Mouse (Mus musculus): ENCODE results near the gene Lrrc4.

Lrrc4 gene

DNA sequence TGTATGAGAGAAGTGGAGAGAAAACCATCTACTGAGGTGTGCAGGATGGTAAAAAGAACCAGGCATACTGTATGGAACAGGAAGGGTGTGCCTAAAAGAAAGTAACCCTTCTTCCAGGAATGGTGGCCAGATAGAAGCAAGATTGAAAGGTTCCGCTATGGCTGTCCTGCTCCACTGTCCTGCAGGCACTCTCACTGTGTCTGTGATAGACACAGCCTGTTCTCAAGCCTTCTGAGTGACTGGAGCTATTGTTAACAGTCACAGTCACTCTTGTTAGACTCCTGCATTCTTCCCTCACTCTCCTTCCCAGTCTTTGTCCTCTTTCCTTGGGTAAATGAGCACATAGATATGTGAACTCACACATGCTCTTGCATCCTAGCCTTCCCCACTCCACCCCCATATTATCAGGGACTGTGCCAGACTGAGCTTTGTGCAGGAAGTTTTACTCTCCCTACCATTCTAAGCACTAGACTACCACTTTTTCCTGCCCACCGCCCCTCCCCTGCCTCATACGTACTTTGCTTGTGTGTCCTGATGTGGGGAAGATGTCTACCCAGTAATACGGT is 48.4 kb downstream of the Lrrc4 start:
- in situ Hi-C loops (cut with MboI, MseI) = no loop called here

DNA sequence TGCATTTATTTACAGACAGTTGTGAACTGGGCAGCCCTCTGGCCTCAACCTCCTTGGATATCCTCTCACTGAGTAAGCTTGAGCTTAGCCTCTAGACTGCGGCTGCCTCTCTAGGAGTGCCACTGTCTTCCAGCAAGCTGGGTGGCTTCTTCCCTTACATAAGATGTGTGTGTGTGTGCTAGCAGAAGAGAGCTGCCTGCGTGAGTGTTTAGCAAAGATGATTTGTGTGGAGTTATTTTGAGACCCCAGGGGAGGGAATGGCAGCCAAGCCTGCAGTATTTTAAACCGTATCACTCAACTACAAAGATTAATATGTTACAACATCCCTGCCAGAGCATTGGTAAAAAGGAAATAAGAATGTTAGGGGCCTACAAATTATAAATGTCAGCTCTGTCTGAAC is 49.9 kb downstream of the Lrrc4 start:
- in situ Hi-C loops (cut with MboI, MseI) = no loop called here

DNA sequence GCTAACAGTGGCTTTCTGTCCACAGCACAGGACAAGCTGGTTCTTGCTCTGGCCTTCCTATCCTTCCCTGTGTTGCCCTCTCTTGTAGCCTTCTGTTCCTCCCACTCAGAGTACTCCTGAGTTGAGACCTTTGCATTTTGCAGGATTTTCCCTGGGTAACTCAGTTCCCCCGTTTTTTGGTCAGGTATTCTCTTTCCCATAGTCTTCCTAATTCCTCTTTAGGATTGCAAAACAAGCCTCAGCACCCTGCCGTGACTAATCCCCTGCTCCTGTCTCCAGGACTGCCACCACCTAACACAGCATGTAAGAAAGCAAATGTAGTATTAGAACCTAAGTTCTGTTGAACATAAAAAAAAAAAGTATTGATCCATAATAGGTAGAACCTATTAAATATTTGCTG is 60.2 kb downstream of the Lrrc4 start:
- in situ Hi-C loops (cut with MboI, MseI) = no loop called here

DNA sequence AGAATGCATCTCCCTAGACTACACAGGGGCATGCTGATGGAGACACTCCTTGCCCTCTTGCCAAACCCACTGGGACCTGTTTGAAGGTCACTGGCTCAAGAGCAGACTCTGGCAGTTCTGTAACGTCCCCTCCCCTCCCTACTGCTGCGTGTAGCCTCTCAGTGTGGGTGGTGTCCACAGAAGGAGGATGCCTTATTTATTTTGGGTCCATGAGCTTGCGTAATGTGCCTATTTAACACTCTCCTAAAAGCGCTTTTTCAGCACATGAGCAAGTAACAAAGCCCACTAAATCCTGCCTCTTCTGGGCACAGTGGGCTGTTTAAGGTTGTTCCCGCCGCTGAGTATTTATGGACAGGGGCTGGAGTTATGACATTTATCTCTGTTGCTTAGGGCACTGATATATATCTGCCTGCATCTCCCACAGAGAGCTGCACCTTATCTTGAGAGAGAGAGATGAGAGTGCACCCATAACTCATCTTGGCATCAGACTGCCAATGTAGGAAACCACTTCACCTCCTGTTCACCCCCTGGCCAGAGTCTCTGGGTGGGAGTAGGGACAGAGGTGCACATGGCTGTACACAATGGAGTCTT is 63.6 kb downstream of the Lrrc4 start:
- in situ Hi-C loops (cut with MboI, MseI) = no loop called here

DNA sequence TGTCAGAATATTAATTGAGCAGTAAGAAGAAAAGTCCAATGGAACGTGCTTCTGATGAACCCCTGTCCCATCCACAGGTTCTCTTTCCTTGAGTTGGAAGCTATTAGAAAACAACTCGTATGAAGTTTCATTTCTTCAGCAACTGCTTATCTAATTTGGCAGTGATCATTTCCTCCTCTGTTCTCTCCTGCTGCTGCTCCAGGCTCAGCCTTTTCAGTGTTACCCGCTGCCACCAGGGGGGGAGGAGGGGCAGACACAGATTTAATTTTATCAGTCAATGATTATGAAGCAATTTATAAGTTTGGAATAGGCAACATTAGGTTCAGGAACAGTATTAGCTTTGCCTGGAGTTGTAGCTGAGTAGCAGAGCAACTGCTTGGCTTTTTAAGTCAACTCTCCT is 64.9 kb downstream of the Lrrc4 start:
- in situ Hi-C loops (cut with MboI, MseI) = no loop called here

DNA sequence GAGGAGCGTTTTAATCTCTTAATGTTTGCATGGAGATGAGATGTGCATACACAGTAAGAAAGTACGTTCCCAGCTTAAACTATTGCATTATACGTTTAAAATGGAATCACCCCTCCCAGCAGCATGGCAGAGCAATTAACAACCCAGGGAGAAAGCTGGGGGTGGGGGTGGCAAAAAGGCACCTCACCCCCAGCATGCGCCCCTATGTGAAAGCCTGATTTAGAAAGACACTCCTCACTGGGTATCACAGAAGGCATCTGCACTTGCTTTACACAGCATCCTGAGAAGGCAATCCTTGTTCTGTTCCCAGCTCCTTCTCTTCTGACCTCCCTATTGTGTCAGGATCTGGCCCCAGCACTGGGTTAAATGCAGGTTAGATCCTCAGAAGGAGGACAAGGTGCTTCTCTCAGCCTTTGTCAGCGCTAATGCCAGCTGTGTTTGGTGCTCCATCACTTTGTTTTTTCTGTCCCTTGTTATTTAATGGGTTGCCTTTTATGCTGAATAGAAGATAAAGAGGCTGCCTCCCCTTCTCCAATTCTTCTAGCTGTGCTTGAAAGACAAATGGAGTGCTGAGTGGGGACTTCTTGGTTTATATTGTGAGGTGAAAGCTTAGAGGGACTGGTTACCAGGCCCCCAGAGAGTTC is 69.3 kb downstream of the Lrrc4 start:
- in situ Hi-C loops (cut with MboI, MseI) = loop anchor here in 1 of 2 experiments (5.0 kb wide), 1 partner anchor 40 kb away; no protein-coding TSS in a partner anchor

DNA sequence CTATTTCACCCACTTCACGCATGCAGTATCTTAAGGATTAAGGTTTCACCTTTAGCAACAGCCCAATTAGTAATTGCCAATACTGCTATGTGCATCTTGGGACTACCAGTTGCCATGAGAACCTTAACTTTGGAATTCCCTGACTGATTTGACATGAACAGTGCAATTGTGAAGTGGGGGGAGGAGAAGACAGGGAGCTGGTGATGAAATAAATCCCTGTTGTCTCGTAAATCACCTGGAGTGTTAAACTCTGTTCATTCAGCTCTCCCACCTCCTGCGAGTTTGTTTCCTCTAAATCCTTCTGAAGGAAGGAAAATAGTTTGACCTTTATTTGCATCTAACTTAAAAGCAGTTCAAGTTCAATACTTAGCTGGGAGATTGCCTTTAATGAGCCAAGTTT is 69.8 kb downstream of the Lrrc4 start:
- in situ Hi-C loops (cut with MboI, MseI) = loop anchor here in 1 of 2 experiments (5.0 kb wide), 1 partner anchor 41 kb away; no protein-coding TSS in a partner anchor

DNA sequence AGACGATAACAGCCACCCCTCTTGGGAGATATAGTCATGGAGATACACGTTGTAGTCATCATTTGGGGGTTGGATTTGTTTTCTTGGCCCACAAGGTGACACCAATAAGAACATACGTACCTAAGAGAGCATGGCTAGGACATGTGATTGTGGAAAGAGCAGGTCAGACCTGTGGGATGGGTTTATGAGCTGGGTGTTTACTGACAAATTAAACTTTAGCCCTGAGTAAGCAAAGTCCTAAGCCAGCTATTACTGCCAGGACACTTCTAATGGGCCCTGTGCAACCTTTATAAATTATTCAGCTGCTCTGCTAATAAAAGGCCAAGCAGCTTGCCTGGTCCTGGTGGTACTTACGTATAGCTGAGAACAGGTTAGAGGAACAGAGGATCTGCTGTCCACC is 73.3 kb downstream of the Lrrc4 start:
- in situ Hi-C loops (cut with MboI, MseI) = no loop called here

DNA sequence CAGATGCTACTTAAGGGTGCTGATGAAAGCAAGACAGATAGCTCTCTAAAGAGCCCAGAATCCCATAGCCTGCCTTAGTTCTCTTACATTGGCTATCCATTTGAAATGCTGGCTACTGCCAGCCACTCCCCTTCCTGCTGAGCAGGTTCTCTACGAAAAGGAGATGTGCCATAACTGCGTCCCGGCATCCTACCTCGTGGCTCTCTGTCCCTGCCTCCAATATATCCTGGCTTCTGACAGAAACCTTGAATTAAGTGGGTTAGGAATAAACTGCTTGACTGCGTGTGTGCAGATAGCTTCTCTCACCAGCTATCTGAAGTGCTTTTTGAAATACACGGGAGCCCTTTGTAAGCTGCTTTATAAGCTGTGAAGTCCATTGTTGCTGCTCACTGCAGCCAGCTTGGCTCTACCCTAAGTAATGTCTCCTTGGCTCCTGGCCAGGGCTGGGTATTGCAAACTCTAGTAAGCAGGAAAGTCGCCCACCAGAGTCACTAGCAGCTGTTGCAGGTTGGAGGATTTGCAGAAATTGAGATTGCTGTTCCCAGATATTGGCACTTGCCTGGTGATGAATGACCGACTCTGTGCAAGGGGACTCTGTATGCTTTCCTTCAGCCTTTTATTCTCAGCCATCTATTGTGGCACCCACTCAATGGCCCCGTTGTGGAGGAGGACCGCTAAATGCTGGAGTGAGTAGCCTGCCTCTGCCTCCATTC is 75.1 kb downstream of the Lrrc4 start:
- in situ Hi-C loops (cut with MboI, MseI) = no loop called here

DNA sequence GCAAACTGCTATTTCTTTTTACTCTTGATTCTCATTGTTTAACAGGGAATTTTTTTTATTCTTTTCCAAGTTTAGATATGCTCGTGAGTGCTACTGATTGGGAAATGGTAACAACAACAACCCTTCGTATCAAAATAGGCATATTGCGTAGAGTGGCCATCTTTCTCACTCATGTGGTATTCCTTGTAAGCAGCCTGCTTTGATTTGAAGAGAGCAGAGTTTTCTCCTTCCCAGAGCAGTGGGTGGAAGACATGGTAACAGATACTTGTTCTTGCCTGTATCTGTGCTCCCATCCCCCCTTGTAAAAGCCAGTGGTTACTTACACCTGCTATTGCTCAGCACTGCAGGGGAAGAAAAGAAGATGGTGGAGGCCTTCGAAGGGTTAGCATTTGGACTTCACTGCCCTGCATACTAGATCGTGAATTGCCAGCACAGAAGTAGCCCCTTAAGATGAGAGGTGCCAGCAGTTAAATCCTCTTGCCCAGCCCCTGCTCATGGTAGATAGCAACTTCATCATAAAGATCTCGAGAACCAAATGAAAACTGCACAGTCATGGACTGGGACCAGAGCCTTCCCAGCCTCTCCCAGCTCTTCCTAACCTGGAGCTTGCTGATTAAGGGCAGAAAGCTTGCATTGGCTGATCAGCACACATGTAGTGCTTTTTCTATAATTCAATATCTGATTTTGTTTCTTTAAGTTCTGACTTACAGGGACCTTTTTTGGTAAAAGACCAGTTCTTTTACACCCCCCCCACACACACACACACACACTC is 77.2 kb downstream of the Lrrc4 start:
- in situ Hi-C loops (cut with MboI, MseI) = no loop called here

DNA sequence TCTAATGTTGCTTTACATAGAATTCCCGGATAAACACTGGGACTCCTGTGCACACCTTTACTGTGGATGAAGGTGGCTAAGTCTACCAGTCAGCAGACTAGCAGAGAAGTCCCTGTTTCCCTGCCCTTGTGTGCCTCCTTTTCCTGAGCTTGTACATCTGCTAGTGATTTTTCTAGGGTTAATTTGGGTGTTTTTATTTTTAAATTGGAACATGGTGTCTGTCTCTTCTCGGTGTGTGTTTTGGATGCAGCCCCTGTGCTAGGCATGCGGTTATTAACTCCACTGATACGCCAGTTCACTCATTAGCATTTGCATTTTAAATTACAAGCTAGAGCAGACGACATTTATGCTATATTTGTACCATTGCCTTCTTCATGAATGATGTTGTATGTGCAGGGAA is 77.9 kb downstream of the Lrrc4 start:
- in situ Hi-C loops (cut with MboI, MseI) = no loop called here

DNA sequence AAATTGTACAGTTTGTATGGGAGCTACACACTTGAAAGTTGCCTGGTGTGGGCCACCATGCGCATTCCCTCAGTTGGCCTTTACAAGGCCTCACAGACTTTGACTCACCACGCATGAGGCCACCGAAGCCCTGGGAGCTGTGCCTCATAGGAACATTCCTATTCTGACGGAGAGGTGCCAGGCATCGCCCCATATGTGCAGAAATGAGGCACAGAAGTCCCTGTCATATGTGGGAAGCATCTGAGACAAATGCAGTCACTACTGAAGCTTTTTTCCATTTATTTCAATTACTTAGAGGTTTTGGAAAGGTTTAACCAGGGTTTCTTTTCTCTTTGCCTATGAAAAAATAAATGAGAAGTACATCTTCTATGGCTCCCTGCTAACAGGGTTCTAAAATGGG is 78.3 kb downstream of the Lrrc4 start:
- in situ Hi-C loops (cut with MboI, MseI) = no loop called here

DNA sequence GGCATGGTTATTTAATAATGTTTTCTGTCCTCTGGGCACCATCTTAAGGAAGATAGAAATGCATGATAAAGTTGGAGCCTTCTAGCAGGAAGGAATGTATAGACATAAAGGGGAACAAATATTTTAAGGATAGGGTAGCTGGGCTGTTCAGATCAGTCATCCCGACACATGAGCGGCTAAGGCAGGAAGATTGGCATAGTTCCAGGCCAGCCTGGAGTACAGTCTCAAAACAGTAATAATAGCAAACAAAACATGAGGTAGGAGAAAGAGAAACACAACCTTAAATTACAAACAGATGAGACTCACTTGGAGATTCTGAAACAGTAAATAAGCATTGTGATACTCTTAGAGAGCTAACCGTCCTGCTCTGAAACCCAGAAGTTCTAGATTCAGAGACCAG is 80.4 kb downstream of the Lrrc4 start:
- in situ Hi-C loops (cut with MboI, MseI) = no loop called here

DNA sequence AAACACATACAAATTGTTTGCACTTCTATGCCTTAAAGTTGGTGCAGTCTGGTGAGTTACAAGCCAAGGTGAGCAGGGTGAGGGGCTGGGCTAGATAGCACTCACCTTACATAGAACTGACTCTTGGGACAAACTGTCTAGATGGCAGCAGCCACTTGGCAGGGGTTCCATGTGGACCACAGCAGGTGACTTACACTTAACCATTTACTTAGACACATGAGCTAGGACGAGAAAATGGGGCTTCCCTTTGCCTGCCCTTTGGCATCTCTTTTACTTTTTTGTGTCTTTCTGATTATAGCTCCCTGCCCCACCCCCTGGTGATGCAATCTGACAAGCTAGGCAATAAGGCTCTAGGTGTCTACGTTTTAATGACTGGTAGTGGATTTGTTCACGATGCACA is 82.3 kb downstream of the Lrrc4 start:
- in situ Hi-C loops (cut with MboI, MseI) = no loop called here

DNA sequence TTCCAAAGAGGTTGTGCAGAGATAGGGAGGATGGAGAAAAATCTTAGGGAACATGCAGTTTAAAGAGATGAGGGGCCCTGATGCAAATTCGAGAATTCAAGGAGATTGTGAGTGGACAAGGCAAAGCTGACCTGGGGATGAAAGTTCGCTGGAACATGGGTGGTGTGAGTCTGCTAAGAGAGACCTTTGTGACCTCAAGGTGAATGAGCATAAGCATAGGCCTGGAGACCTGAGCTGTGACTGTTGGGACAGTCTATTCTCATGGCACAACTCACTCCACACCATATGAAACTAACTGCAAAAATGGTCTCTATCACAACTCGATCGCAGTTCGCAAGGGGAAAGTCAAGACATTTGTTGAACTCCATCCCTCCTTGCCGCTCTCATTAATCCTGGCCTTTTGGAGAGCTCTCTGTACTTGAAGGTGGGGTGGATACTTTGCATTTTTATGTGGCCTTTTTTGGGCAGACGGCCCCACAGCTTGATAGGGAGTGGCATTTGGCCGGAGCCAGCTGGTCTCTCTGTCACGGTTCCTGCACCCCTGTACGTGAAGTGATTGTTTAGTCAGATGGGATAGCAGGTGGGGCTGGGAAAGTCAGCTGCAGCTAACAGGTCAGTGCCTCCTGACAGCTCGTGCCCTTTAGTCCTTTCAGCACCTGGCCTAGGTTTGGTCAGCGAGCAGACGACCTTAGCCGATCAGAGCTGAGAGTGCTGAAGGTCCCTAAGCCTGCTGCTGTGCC is 83.4 kb downstream of the Lrrc4 start:
- in situ Hi-C loops (cut with MboI, MseI) = no loop called here

DNA sequence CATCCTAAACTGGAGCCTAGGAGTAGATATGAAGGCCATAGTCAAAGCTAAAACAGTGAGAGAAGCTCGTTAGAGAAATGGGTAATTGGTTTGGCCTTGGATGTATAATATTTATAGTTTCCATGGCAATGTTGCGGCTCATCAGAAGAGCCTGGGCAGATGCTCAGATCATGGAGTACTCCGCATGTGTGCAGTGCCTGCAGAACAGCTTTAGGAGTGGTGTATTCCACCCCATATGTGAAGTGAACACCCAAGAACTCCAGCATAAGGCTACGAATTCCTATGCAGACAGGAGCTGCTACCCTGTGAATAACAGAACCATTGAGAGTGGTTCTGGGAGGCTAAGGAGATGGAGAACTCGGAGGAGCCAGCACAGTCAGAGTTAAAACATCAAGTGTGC is 84.5 kb downstream of the Lrrc4 start:
- in situ Hi-C loops (cut with MboI, MseI) = no loop called here

DNA sequence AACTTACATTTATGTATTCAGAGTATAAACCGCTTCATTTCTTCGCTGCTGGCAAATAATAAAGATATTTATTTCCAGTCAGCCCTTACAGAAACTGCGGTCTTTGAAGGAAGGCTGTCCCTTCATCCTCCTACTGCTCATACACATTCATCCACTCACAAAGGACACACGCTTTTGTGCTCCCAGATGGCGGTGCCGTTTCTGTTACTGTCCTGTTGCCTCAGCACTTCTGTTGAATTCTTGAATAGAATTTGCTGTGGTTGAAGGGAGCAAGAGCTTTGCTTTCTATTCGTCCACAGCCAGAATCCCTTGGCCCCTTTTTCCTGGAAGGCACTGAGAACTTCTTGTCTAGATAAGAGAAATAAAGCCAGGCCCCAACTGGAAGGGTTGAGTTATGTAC is 85.7 kb downstream of the Lrrc4 start:
- in situ Hi-C loops (cut with MboI, MseI) = no loop called here

DNA sequence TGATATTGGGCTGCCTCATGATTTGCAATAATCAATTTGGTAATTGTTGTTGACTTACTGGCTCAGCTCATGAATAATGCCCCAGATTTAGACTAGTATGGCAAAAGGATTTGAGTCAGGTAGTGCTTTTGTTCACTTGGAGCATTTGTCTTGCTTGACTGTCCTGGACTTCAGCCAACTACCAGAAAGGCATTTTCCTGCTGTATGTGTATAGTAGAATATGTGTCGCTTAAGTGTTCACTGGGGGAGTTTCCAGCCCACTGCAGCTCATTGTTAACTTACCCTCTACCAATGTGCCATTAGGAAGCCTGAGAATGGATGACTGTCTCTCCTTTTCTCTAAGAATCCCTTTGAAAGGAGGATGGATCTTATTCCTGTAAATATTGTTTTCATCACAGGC is 88.0 kb downstream of the Lrrc4 start:
- in situ Hi-C loops (cut with MboI, MseI) = no loop called here

DNA sequence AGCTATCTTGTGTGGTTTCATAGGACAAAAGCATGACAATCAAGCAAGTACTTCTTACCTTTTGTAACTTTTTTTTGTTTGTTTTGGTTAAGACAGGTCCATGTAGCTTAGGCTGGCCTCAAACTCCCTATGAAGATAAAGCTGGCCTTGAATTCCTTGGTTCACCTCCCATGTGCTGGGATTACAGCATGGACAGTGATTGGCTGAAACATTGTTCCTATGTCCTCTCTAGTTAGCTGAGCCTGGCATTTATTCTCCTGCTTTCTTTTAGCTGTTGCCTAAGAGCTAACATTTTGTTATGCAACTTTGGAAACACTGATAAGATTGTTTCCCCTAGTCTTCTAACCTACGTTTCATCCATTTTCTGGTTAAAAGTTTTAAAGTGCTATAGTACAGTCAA is 93.9 kb downstream of the Lrrc4 start:
- in situ Hi-C loops (cut with MboI, MseI) = no loop called here

DNA sequence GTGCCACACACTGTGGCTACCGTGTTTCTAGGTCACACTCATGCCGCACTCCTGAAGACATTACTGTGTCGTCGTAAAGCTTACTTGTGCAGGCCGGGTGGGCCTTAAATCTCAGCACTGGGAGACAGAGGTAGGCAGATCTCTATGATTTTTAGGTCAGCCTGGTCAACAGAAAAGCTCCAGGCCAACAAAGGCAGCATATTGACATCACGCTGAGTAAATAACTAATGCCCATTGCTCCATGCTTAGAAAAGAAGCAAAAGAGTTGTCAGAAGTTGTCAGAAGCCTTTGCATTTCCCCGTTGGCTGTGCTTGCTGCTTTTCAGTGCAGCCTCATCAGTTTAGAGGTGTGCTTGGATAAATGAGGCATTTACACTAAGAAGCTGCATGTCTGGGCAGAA is 94.9 kb downstream of the Lrrc4 start:
- in situ Hi-C loops (cut with MboI, MseI) = no loop called here

DNA sequence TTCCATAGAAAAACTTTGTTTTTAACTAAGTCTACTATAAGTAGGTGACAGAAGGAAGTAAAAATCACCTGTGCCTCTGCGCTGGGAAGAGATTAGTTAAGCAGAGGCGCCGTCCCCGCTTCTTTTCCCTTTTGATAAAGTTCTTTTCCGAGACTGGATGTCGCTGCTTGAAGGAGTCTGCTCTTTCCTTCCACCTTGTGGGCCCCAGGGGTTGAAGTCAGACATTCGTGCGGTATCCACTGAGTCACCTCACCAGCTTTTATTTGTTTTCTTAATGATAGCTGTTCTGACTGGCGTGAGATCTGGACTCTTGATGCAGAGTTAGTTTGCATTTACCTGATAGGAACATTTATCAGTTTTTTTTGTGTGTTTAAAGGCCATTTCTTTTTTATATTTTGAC is 96.4 kb downstream of the Lrrc4 start:
- in situ Hi-C loops (cut with MboI, MseI) = no loop called here
